ENCODE assay signal across 8 mouse cellular contexts in genomic region chr13:21779767-21780731, GRCm38 (mm10). TPM values are rescaled to one million over a fixed set of nuclear protein-coding genes. Genes with fewer than 3 reads are reported as not detected.
DNase-seq lines count a peak whose midpoint lies in the region; ATAC-seq lines count a peak whose summit lies in the region.

Hist1h1b (minus strand) TSS chr13:21780625.

- peak within 1 kb of the TSS; percentile 79 for H3K9ac ChIP-seq in hindbrain, embryonic 11.5 days (ENCODE audit: low read depth, low read length)

- no peaks in the 10 kb centered on the region for H3K9me3 ChIP-seq in hindbrain, embryonic 11.5 days (ENCODE audit: control insufficient read depth, low read length)

- peak; percentile 87 for DNase-seq in R1 (ENCODE audit: low read depth, low spot score)
- DNase-seq in cerebellum, adult 9-11 months, result peak; percentile 79
- peak; percentile 26 to 74 for DNase-seq in frontal cortex, adult 2 months (ENCODE audit: extremely low spot score in 1 of 2, low spot score in 1 of 2)
- peak; percentile 80 for DNase-seq in hindbrain, embryonic 11.5 days (ENCODE audit: low spot score)
- DNase-seq in left cerebral cortex, postnatal 10 days (ENCODE audit: extremely low spot score in 1 of 2, low spot score in 2 of 2), result peak in 1 of 2 experiments; percentile 51
- DNase-seq in right cerebral cortex, postnatal 25 days, result peak; percentile 56
- peak; percentile 45 for DNase-seq in urinary bladder, postnatal 25 days (ENCODE audit: low spot score)

- H3K4me2 ChIP-seq in hindbrain, embryonic 11.5 days (replicated peaks; ENCODE audit: low read depth, low read length), result peak within 1 kb of the TSS; percentile 84

- no peaks in the 10 kb centered on the region for H3K36me3 ChIP-seq in hindbrain, embryonic 11.5 days (ENCODE audit: control insufficient read depth, insufficient read depth, low read length)

- peak within 1 kb of the TSS; percentile 95 for H3K27ac ChIP-seq in hindbrain, embryonic 11.5 days (ENCODE audit: low read depth, low read length)

- no peaks in the 10 kb centered on the region for H3K27me3 ChIP-seq in hindbrain, embryonic 11.5 days (ENCODE audit: control insufficient read depth, insufficient read depth, low read length)

- H3K4me3 ChIP-seq in hindbrain, embryonic 11.5 days (ENCODE audit: low read depth, low read length), result peak within 1 kb of the TSS; percentile 55

- intact Hi-C loops in left cerebral cortex, postnatal 10 days (cut with DNase I), result no loop called here

- ATAC-seq in hindbrain, embryonic 11.5 days (ENCODE audit: low FRiP score), result peak; percentile 53
- ATAC-seq in megakaryocyte-erythroid progenitor cell, adult 5-6 weeks (replicated peaks; ENCODE audit: low FRiP score, low TSS enrichment, poor library complexity, severe bottlenecking), result peak; percentile 49

- WGBS in hindbrain, embryonic 11.5 days, result under 1% methylated on average over 44 of the region's 44 CpGs

- no peaks in the 10 kb centered on the region for H3K4me1 ChIP-seq in hindbrain, embryonic 11.5 days (replicated peaks; ENCODE audit: control insufficient read depth, insufficient read depth, low read length)

RNA-seq across cellular contexts. Expression of gene Hist1h1b, which starts in this region (rescaled TPM):
- polyA plus RNA-seq in frontal cortex, adult 2 months (2012; rRNA removed), result 0.18 and 0.71 TPM in 2 replicates
- 19.1 TPM in 2 replicates for polyA plus RNA-seq in hindbrain, embryonic 11.5 days (2014; fragmentation: Nextera tagmentation; extraction: Ambion mirVana)
- total RNA-seq in left cerebral cortex, postnatal 10 days (2021), result 10 to 100 TPM; 19.5 to 20.4 TPM
- total RNA-seq in megakaryocyte-erythroid progenitor cell, adult 5-6 weeks (2014; fragmentation: Nextera tagmentation), result 569 and 631 TPM in 2 replicates
- 1,368 and 2,131 TPM in 2 replicates for total RNA-seq in megakaryocyte-erythroid progenitor cell, adult 5-6 weeks (2017)

Comparison
In these comparisons a context has a peak if more than half of its experiments do, and no peak if none do; other contexts are left out.
1. RNA of gene Hist1h1b (total RNA-seq): 569 to 2,131 TPM in megakaryocyte-erythroid progenitor cell, adult 5-6 weeks; 19.5 to 20.4 TPM in left cerebral cortex, postnatal 10 days; every median in the first group is over 10 times any median in the second.
2. RNA of gene Hist1h1b (polyA plus RNA-seq): 19.1 TPM in hindbrain, embryonic 11.5 days; 0.18 to 0.71 TPM in frontal cortex, adult 2 months; every median in the first group is over 10 times any median in the second.
3. Peak in DNase-seq in frontal cortex, adult 2 months; RNA of the gene not detected or under 1 TPM.